Mouse (Mus musculus) thymus, postnatal 0 days (tissue): Measurements from ENCODE around the gene Fam166b. TPM values are rescaled to one million over a fixed set of nuclear protein-coding genes. Genes with fewer than 3 reads are reported as not detected.

Experiments used
- DNase-seq: peaks from one replicate; pipeline ENCODE4 v3.0.0-alpha.2; 2015; ENCODE audit warnings: low spot score
- polyA plus RNA-seq: library from polyadenylated mRNA; unstranded; fragments of >200 nt; fragmentation: Nextera tagmentation; extraction: Ambion mirVana; gene quantifications from 2 replicates; pipeline ENCODE4 v1.2.1, GENCODE M21; 2015

The Fam166b gene
- polyA plus RNA-seq, 1 experiment from 2014 or later, result 0.14 TPM

- DNase-seq, result peak; percentile 79
Measured at GRCm38 (mm10) chr4:43381408-43382154, 47.4 kb downstream of the Fam166b start, which contains the start of gene Rusc2. Gene Rusc2, plus strand, starts transcription at chr4:43381979.

GRCm38 (mm10) chr4:43380951-43381350, 48.0 kb downstream of the Fam166b start:
- DNase-seq, result no peak

- DNase-seq, result no peak
Measured at GRCm38 (mm10) chr4:43379601-43380000, 49.3 kb downstream of the Fam166b start.

Other genes with a start within 250 kb of the Fam166b start
- gene Atp8b5, start 162.0 kb downstream of the Fam166b start, polyA plus RNA-seq, result 0.03 and 0.13 TPM in 2 replicates
- gene Rusc2, start 47.2 kb downstream of the Fam166b start, polyA plus RNA-seq, result 0.48 and 0.69 TPM in 2 replicates
- gene Tesk1, start 12.8 kb upstream of the Fam166b start, polyA plus RNA-seq, result 2.1 and 2.8 TPM in 2 replicates
- 6.4 and 6.6 TPM in 2 replicates for gene Cd72, start 25.5 kb upstream of the Fam166b start, polyA plus RNA-seq
- gene Sit1, start 54.6 kb upstream of the Fam166b start, polyA plus RNA-seq, result 138 and 168 TPM in 2 replicates
- 85.1 and 92.8 TPM in 2 replicates for gene Ccdc107, start 63.8 kb upstream of the Fam166b start, polyA plus RNA-seq
- 35.5 and 37.1 TPM in 2 replicates for gene Arhgef39, start 70.6 kb upstream of the Fam166b start, polyA plus RNA-seq
- gene Car9, start 77.8 kb upstream of the Fam166b start, polyA plus RNA-seq, result 1.6 TPM in 2 replicates
- 28.1 and 34.2 TPM in 2 replicates for gene Tpm2, start 94.6 kb upstream of the Fam166b start, polyA plus RNA-seq
- 51.7 and 61.2 TPM in 2 replicates for gene Creb3, start 133.2 kb upstream of the Fam166b start, polyA plus RNA-seq
- gene Tln1, start 133.6 kb upstream of the Fam166b start, polyA plus RNA-seq, result 80.7 and 87.0 TPM in 2 replicates
- 18.9 and 21.1 TPM in 2 replicates for gene Rgp1, start 149.6 kb upstream of the Fam166b start, polyA plus RNA-seq
- 26.9 and 29.3 TPM in 2 replicates for gene Gba2, start 149.7 kb upstream of the Fam166b start, polyA plus RNA-seq
- 0.23 TPM in 1 of 2 replicates, not detected in the other for gene Msmp, start 155.4 kb upstream of the Fam166b start, polyA plus RNA-seq
- 0.75 and 0.91 TPM in 2 replicates for gene Npr2, start 202.8 kb upstream of the Fam166b start, polyA plus RNA-seq
- 0.14 and 0.66 TPM in 2 replicates for gene Spag8, start 224.5 kb upstream of the Fam166b start, polyA plus RNA-seq
- gene Hint2, start 227.3 kb upstream of the Fam166b start, polyA plus RNA-seq, result 74.1 and 74.7 TPM in 2 replicates
- gene Tmem8b, start 239.8 kb upstream of the Fam166b start, polyA plus RNA-seq, result 0.76 and 1.1 TPM in 2 replicates
- gene Fam221b, start 240.0 kb upstream of the Fam166b start, polyA plus RNA-seq, result 3.2 and 3.3 TPM in 2 replicates